Mouse (Mus musculus): ENCODE data around the gene Pomc. TPM values are rescaled to one million over a fixed set of nuclear protein-coding genes. Genes with fewer than 3 reads are reported as not detected.
"Not testable (repeated sequence)": the region's sequence is repeated elsewhere in the genome, so short reads cannot be mapped to it uniquely, and the experiment has no call there.

Gene Pomc
- polyA plus RNA-seq, 1 experiment from 2014 or later: 16.0 TPM

GRCm38 (mm10) chr12:3947503-3947902 is 7.2 kb upstream of the Pomc start:
- no peaks in the 10 kb centered on the region for H3K27me3 ChIP-seq (ENCODE audit: control insufficient read depth, insufficient read depth, low read length)
- no peak overlapping the region for H3K4me2 ChIP-seq (ENCODE audit: low read depth, low read length)
- H3K36me3 ChIP-seq (replicated peaks; ENCODE audit: control insufficient read depth, insufficient read depth, low read depth, low read length): no peaks in the 10 kb centered on the region
- no peak overlapping the region for H3K9ac ChIP-seq (replicated peaks; ENCODE audit: low read length)
- no peak for ATAC-seq (replicated peaks; ENCODE audit: insufficient number of reproducible peaks, low FRiP score, low TSS enrichment, low read depth)
- no peaks in the 10 kb centered on the region for H3K9me3 ChIP-seq (replicated peaks; ENCODE audit: control insufficient read depth, low read length)
- no peak overlapping the region for H3K4me3 ChIP-seq (ENCODE audit: low read depth, low read length)
- no peak overlapping the region for H3K27ac ChIP-seq (replicated peaks; ENCODE audit: low read depth, low read length)
- no peak for DNase-seq (ENCODE audit: low spot score)
- WGBS: 70% methylated on average over 6 of the region's 6 CpGs
- no peaks in the 10 kb centered on the region for H3K4me1 ChIP-seq (ENCODE audit: control insufficient read depth, insufficient read depth, low read length)

DNA sequence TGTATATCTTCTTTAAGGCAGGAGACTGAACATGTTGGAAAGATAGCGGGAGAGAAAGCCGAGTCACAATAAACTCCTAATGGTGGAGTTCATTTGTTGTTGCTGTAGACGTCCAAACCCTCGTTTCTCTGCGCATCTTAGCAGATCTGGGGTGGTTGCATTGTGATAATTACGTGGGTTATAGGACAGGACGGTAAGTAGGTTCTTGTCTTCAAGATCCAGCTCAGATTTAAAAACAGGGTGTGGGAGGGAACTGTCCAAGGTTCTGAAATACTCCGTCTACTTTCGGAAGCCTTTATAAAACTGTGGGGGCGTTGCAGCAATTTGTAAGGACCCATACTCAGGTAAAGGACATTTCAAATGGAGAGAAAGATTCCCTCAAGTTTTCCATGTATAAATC is 620 bp downstream of the Pomc start:
- no peak overlapping the region for H3K9ac ChIP-seq (replicated peaks; ENCODE audit: low read length)
- DNase-seq (ENCODE audit: low spot score) (peak; percentile 85), ATAC-seq (replicated peaks; ENCODE audit: insufficient number of reproducible peaks, low FRiP score, low TSS enrichment, low read depth) (no peak)
- H3K4me2 ChIP-seq (ENCODE audit: low read depth, low read length): no peak overlapping the region
- H3K36me3 ChIP-seq (replicated peaks; ENCODE audit: control insufficient read depth, insufficient read depth, low read depth, low read length): no peaks in the 10 kb centered on the region
- H3K4me3 ChIP-seq (ENCODE audit: low read depth, low read length): no peak overlapping the region
- H3K27ac ChIP-seq (replicated peaks; ENCODE audit: low read depth, low read length): no peak overlapping the region
- H3K4me1 ChIP-seq (ENCODE audit: control insufficient read depth, insufficient read depth, low read length): no peaks in the 10 kb centered on the region
- H3K27me3 ChIP-seq (ENCODE audit: control insufficient read depth, insufficient read depth, low read length): peaks cover 5% of the 10 kb centered on the region
- WGBS: 28% methylated on average over 10 of the region's 10 CpGs
- H3K9me3 ChIP-seq (replicated peaks; ENCODE audit: control insufficient read depth, low read length): no peaks in the 10 kb centered on the region

- ATAC-seq (replicated peaks; ENCODE audit: insufficient number of reproducible peaks, low FRiP score, low TSS enrichment, low read depth) (no peak), DNase-seq (ENCODE audit: low spot score) (peak; percentile 35)
Measured at GRCm38 (mm10) chr12:3956351-3956750, 1.6 kb downstream of the Pomc start.

GRCm38 (mm10) chr12:3959791-3960543 is 5.2 kb downstream of the Pomc start:
- WGBS: 3% methylated on average over 53 of the region's 53 CpGs
- Histone ChIP-seq H3K27me3 (ENCODE audit: control insufficient read depth, insufficient read depth, low read length) (no peaks in the 10 kb centered on the region; the same call in 1 of the 2 replicates), H3K36me3 (replicated peaks; ENCODE audit: control insufficient read depth, insufficient read depth, low read depth, low read length) (no peaks in the 10 kb centered on the region), H3K9me3 (replicated peaks; ENCODE audit: control insufficient read depth, low read length) (no peaks in the 10 kb centered on the region), H3K4me3 (ENCODE audit: low read depth, low read length) (peak overlapping the region; percentile 56), H3K9ac (replicated peaks; ENCODE audit: low read length) (peak overlapping the region; percentile 80), H3K27ac (replicated peaks; ENCODE audit: low read depth, low read length) (peak overlapping the region; percentile 83), H3K4me2 (ENCODE audit: low read depth, low read length) (peak overlapping the region; percentile 92), H3K4me1 (ENCODE audit: control insufficient read depth, insufficient read depth, low read length) (no peaks in the 10 kb centered on the region)
- peak; percentile 93 for ATAC-seq (replicated peaks; ENCODE audit: insufficient number of reproducible peaks, low FRiP score, low TSS enrichment, low read depth)
- peak; percentile 95 for DNase-seq (ENCODE audit: low spot score)

More at GRCm38 (mm10) chr12:3956351-3956750, 1.6 kb downstream of the Pomc start:
- H3K9me3 ChIP-seq (replicated peaks; ENCODE audit: control insufficient read depth, low read length): no peaks in the 10 kb centered on the region
- H3K4me2 ChIP-seq (ENCODE audit: low read depth, low read length): no peak overlapping the region
- WGBS: 13% methylated on average over 3 of the region's 3 CpGs
- H3K4me1 ChIP-seq (ENCODE audit: control insufficient read depth, insufficient read depth, low read length): no peaks in the 10 kb centered on the region
- H3K27me3 ChIP-seq (ENCODE audit: control insufficient read depth, insufficient read depth, low read length): peaks cover 5% of the 10 kb centered on the region
- H3K36me3 ChIP-seq (replicated peaks; ENCODE audit: control insufficient read depth, insufficient read depth, low read depth, low read length): no peaks in the 10 kb centered on the region
- no peak overlapping the region for H3K9ac ChIP-seq (replicated peaks; ENCODE audit: low read length)
- no peak overlapping the region for H3K4me3 ChIP-seq (ENCODE audit: low read depth, low read length)
- H3K27ac ChIP-seq (replicated peaks; ENCODE audit: low read depth, low read length): no peak overlapping the region

DNA sequence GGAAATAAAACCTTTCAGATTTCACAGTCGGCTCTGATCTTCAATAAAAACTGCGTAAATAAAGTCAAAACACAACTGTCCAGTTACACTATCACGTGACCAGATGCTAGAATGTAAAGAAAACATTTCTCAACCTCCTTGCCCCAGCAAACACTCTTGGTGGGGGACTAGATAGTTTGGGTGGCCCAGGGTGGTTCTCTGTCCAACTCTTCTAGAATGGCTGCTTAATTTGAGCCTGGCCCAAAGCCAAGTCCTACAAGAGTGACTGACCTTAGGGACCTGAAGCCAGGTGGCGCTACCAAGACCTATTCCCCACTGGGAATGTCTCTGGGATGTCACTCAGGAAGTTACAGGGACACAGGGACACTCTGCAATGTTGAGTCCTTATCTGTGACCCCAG is 5.8 kb downstream of the Pomc start:
- Histone ChIP-seq H3K27me3 (ENCODE audit: control insufficient read depth, insufficient read depth, low read length) (no peaks in the 10 kb centered on the region), H3K9ac (replicated peaks; ENCODE audit: low read length) (peak overlapping the region; percentile 80), H3K36me3 (replicated peaks; ENCODE audit: control insufficient read depth, insufficient read depth, low read depth, low read length) (no peaks in the 10 kb centered on the region), H3K4me3 (ENCODE audit: low read depth, low read length) (peak overlapping the region; percentile 56), H3K4me2 (ENCODE audit: low read depth, low read length) (peak overlapping the region; percentile 92), H3K27ac (replicated peaks; ENCODE audit: low read depth, low read length) (0 out of 2 replicates have a peak overlapping the region, but pooled peaks have one; percentile 83), H3K4me1 (ENCODE audit: control insufficient read depth, insufficient read depth, low read length) (no peaks in the 10 kb centered on the region), H3K9me3 (replicated peaks; ENCODE audit: control insufficient read depth, low read length) (no peaks in the 10 kb centered on the region)
- WGBS: 52% methylated on average over 4 of the region's 4 CpGs
- ATAC-seq (replicated peaks; ENCODE audit: insufficient number of reproducible peaks, low FRiP score, low TSS enrichment, low read depth) (no peak), DNase-seq (ENCODE audit: low spot score) (no peak)

DNA sequence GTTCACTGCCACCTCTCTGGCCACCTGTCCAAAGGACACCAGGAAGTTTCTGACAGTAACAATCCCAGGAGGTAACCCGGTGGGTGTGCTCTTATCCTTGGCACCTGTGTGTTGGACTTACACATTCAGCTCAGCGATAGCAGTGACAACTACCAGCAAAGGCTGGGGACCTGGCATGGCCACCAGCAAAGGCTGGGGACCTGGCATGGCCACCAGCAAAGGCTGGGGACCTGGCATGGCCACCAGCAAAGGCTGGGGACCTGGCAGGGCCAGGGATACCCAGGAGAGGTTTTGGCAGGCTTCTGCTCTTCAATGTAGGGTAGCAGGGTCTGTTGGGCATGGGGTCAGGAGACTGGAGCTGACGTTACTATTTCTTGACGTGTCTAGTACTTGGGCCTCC is 12.4 kb downstream of the Pomc start:
- Histone ChIP-seq H3K4me1 (ENCODE audit: control insufficient read depth, insufficient read depth, low read length) (no peaks in the 10 kb centered on the region), H3K4me3 (ENCODE audit: low read depth, low read length) (no peak overlapping the region), H3K9me3 (replicated peaks; ENCODE audit: control insufficient read depth, low read length) (no peaks in the 10 kb centered on the region), H3K27ac (replicated peaks; ENCODE audit: low read depth, low read length) (no peak overlapping the region), H3K27me3 (ENCODE audit: control insufficient read depth, insufficient read depth, low read length) (no peaks in the 10 kb centered on the region), H3K36me3 (replicated peaks; ENCODE audit: control insufficient read depth, insufficient read depth, low read depth, low read length) (no peaks in the 10 kb centered on the region; the same call in 1 of the 2 replicates), H3K4me2 (ENCODE audit: low read depth, low read length) (no peak overlapping the region), H3K9ac (replicated peaks; ENCODE audit: low read length) (no peak overlapping the region)
- ATAC-seq (replicated peaks; ENCODE audit: insufficient number of reproducible peaks, low FRiP score, low TSS enrichment, low read depth) (no peak), DNase-seq (ENCODE audit: low spot score) (no peak)
- 95% methylated on average over 4 of the region's 4 CpGs for WGBS

GRCm38 (mm10) chr12:3968380-3968779 is 13.6 kb downstream of the Pomc start:
- ATAC-seq (replicated peaks; ENCODE audit: insufficient number of reproducible peaks, low FRiP score, low TSS enrichment, low read depth) (no peak), DNase-seq (ENCODE audit: low spot score) (no peak)
- no peaks in the 10 kb centered on the region for H3K4me1 ChIP-seq (ENCODE audit: control insufficient read depth, insufficient read depth, low read length)
- H3K9me3 ChIP-seq (replicated peaks; ENCODE audit: control insufficient read depth, low read length): no peaks in the 10 kb centered on the region
- WGBS: 62% methylated on average over 9 of the region's 9 CpGs
- no peak overlapping the region for H3K4me2 ChIP-seq (ENCODE audit: low read depth, low read length)
- H3K9ac ChIP-seq (replicated peaks; ENCODE audit: low read length): no peak overlapping the region
- no peaks in the 10 kb centered on the region; the same call in 1 of the 2 replicates for H3K36me3 ChIP-seq (replicated peaks; ENCODE audit: control insufficient read depth, insufficient read depth, low read depth, low read length)
- no peaks in the 10 kb centered on the region for H3K27me3 ChIP-seq (ENCODE audit: control insufficient read depth, insufficient read depth, low read length)
- no peak overlapping the region for H3K4me3 ChIP-seq (ENCODE audit: low read depth, low read length)
- H3K27ac ChIP-seq (replicated peaks; ENCODE audit: low read depth, low read length): no peak overlapping the region

DNA sequence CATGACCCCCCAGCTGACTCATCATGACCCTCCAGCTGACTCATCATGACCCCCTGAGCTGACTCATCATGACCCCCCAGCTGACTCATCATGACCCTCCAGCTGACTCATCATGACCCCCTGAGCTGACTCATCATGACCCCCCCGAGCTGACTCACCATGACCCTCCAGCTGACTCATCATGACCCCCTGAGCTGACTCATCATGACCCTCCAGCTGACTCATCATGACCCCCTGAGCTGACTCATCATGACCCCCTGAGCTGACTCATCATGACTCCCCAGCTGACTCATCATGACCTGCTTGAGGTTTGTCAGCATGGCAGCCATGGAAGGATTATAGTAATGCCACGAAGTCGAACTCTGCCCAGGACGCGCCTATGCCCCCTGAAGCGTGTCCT is 18.4 kb downstream of the Pomc start:
- 95% methylated on average over 6 of the region's 6 CpGs for WGBS
- not testable (repeated sequence) for DNase-seq (ENCODE audit: low spot score); H3K27ac ChIP-seq (replicated peaks; ENCODE audit: low read depth, low read length); H3K9me3 ChIP-seq (replicated peaks; ENCODE audit: control insufficient read depth, low read length); H3K4me2 ChIP-seq (ENCODE audit: low read depth, low read length); H3K9ac ChIP-seq (replicated peaks; ENCODE audit: low read length); H3K4me3 ChIP-seq (ENCODE audit: low read depth, low read length); H3K27me3 ChIP-seq (ENCODE audit: control insufficient read depth, insufficient read depth, low read length); ATAC-seq (replicated peaks; ENCODE audit: insufficient number of reproducible peaks, low FRiP score, low TSS enrichment, low read depth); H3K4me1 ChIP-seq (ENCODE audit: control insufficient read depth, insufficient read depth, low read length); H3K36me3 ChIP-seq (replicated peaks; ENCODE audit: control insufficient read depth, insufficient read depth, low read depth, low read length)

All from embryonic facial prominence, embryonic 11.5 days (tissue).